Mouse (Mus musculus) embryonic facial prominence, embryonic 11.5 days (tissue): ENCODE measurements around the gene Zfp524. TPM values are rescaled to one million over a fixed set of nuclear protein-coding genes. Genes with fewer than 3 reads are reported as not detected.
A peak's percentile ranks its signal among the peaks of the same experiment; 100 is the strongest.
"Not testable (repeated sequence)": the region's sequence is repeated elsewhere in the genome, so short reads cannot be mapped to it uniquely, and the experiment has no call there.

Experiments used
- ATAC-seq: fragments of 200-750 bp; cut with Nextera tagmentation; replicated peaks from 2 replicates; pipeline ENCODE4 v1.8.0; 2017; ENCODE audit warnings: low read depth; ENCODE audit not compliant: insufficient number of reproducible peaks, low FRiP score, low TSS enrichment
- DNase-seq: peaks from one replicate; pipeline ENCODE4 v3.0.0-alpha.2; 2015; ENCODE audit warnings: low spot score
- H3K27ac ChIP-seq: fragments of 300-500 bp; sonication (generic); replicated peaks from 2 replicates; pipeline ENCODE4 v1.5.1; 2014; ENCODE audit warnings: mild to moderate bottlenecking, low read depth, low read length, control low read depth
- H3K27me3 ChIP-seq: fragments of 300-500 bp; sonication (generic); 2 replicates; pipeline ENCODE4 v1.6.1; 2014; ENCODE audit warnings: mild to moderate bottlenecking, low read length, moderate library complexity, mixed read lengths; ENCODE audit not compliant: control insufficient read depth, insufficient read depth
- H3K36me3 ChIP-seq: fragments of 300-500 bp; sonication (generic); replicated peaks from 2 replicates; pipeline ENCODE4 v1.6.1; 2014; ENCODE audit warnings: low read depth, mild to moderate bottlenecking, low read length, moderate library complexity, mixed read lengths; ENCODE audit not compliant: control insufficient read depth, insufficient read depth
- H3K4me1 ChIP-seq: fragments of 300-500 bp; sonication (generic); 2 replicates; pipeline ENCODE4 v1.6.1; 2014; ENCODE audit warnings: low read length, mixed read lengths; ENCODE audit not compliant: control insufficient read depth, insufficient read depth
- H3K4me2 ChIP-seq: fragments of 300-500 bp; sonication (generic); 2 replicates; pipeline ENCODE4 v1.6.1; 2014; ENCODE audit warnings: low read depth, mild to moderate bottlenecking, control low read depth, low read length, moderate library complexity
- H3K4me3 ChIP-seq: fragments of 300-500 bp; sonication (generic); 2 replicates; pipeline ENCODE4 v1.5.1; 2014; ENCODE audit warnings: low read depth, low read length, control low read depth
- H3K9ac ChIP-seq: fragments of 300-500 bp; sonication (generic); replicated peaks from 2 replicates; pipeline ENCODE4 v1.6.1; 2014; ENCODE audit warnings: mild to moderate bottlenecking, control low read depth, low read length
- H3K9me3 ChIP-seq: fragments of 300-500 bp; sonication (generic); replicated peaks from 2 replicates; pipeline ENCODE4 v1.6.1; 2016; ENCODE audit warnings: mild to moderate bottlenecking, low read length, inconsistent platforms, mixed read lengths; ENCODE audit not compliant: control insufficient read depth
- WGBS: fragments of 180-500 bp; shearing (Covaris S2); extraction: QIAGEN DNeasy Blood & Tissue Kit; methylation state at CpG from one replicate; pipeline ENCODE4 v1.1.7; 2014; 5-methylcytosine and 5-hydroxymethylcytosine counted together
- polyA plus RNA-seq: library from polyadenylated mRNA; unstranded; fragments of >200 nt; fragmentation: Nextera tagmentation; extraction: Ambion mirVana; gene quantifications from 2 replicates; pipeline ENCODE4 v1.2.1, GENCODE M21; 2014

The Zfp524 gene
- polyA plus RNA-seq, 1 experiment from 2014 or later: 7.5 TPM

- 68% methylated on average over 8 of the region's 8 CpGs for WGBS
These were observed 11.3 kb upstream of the Zfp524 start for GRCm38 (mm10) chr7:5002876-5003275.

GRCm38 (mm10) chr7:5008229-5008628 lies 6.0 kb upstream of the Zfp524 start:
- Histone ChIP-seq H3K4me2 (no peak overlapping the region), H3K27me3 (no peaks in the 10 kb centered on the region), H3K4me1 (no peaks in the 10 kb centered on the region; the same call in 1 of the 2 replicates), H3K4me3 (no peak overlapping the region), H3K36me3 (peaks cover 45% of the 10 kb centered on the region), H3K9me3 (no peaks in the 10 kb centered on the region), H3K27ac (no peak overlapping the region), H3K9ac (no peak overlapping the region)
- no peak for DNase-seq
- ATAC-seq: no peak
- WGBS: 94% methylated on average over 26 of the region's 26 CpGs

More at GRCm38 (mm10) chr7:5002876-5003275, 11.3 kb upstream of the Zfp524 start:
- DNase-seq, H3K9ac ChIP-seq, H3K4me1 ChIP-seq, H3K27me3 ChIP-seq, H3K4me3 ChIP-seq, H3K27ac ChIP-seq, ATAC-seq, H3K9me3 ChIP-seq, H3K4me2 ChIP-seq: not testable (repeated sequence)
- peaks cover 12% of the 10 kb centered on the region for H3K36me3 ChIP-seq

- 92% methylated on average over 27 of the region's 27 CpGs for WGBS
- Histone ChIP-seq H3K4me2 (no peak overlapping the region), H3K9me3 (no peaks in the 10 kb centered on the region), H3K27ac (no peak overlapping the region), H3K36me3 (peaks cover 33% of the 10 kb centered on the region), H3K4me1 (no peaks in the 10 kb centered on the region; the same call in 1 of the 2 replicates), H3K9ac (no peak overlapping the region), H3K27me3 (no peaks in the 10 kb centered on the region), H3K4me3 (0 out of 2 replicates have a peak overlapping the region, but pooled peaks have one; percentile 5)
- no peak for DNase-seq
- ATAC-seq: no peak
These were observed 1.3 kb upstream of the Zfp524 start for GRCm38 (mm10) chr7:5012681-5013513.

GRCm38 (mm10) chr7:5015118-5016001 lies 1.1 kb downstream of the Zfp524 start, which contains the start of gene Gm44973:
Gene Gm44973, plus strand, starts transcription at chr7:5015496.
- peak within 1 kb of the TSS; percentile 62 for H3K4me3 ChIP-seq
- under 1% methylated on average over 33 of the region's 76 CpGs for WGBS
- H3K9me3 ChIP-seq: no peaks in the 10 kb centered on the region
- peak within 1 kb of the TSS; percentile 80 for H3K9ac ChIP-seq
- H3K36me3 ChIP-seq: peaks cover 16% of the 10 kb centered on the region
- H3K27ac ChIP-seq: peak within 1 kb of the TSS; percentile 97
- H3K4me1 ChIP-seq: no peaks in the 10 kb centered on the region; the same call in 1 of the 2 replicates
- ATAC-seq (peak; percentile 79), DNase-seq (peak; percentile 96)
- peak within 1 kb of the TSS; percentile 54 for H3K4me2 ChIP-seq
- H3K27me3 ChIP-seq: no peaks in the 10 kb centered on the region

GRCm38 (mm10) chr7:5016057-5016456 lies 1.8 kb downstream of the Zfp524 start:
- Histone ChIP-seq H3K4me1 (no peaks in the 10 kb centered on the region; the same call in 1 of the 2 replicates), H3K36me3 (peaks cover 13% of the 10 kb centered on the region), H3K4me3 (peak overlapping the region; percentile 62), H3K27ac (peak overlapping the region; percentile 97), H3K9me3 (no peaks in the 10 kb centered on the region), H3K9ac (peak overlapping the region; percentile 73; the same call in 1 of the 2 replicates), H3K4me2 (peak overlapping the region; percentile 54), H3K27me3 (no peaks in the 10 kb centered on the region)
- ATAC-seq (no peak), DNase-seq (no peak)
- WGBS: 68% methylated on average over 3 of the region's 3 CpGs

- no peak overlapping the region for H3K4me3 ChIP-seq
- 96% methylated on average over 2 of the region's 2 CpGs for WGBS
- no peaks in the 10 kb centered on the region for H3K9me3 ChIP-seq
- DNase-seq: no peak
- H3K36me3 ChIP-seq: peaks cover 6% of the 10 kb centered on the region
- ATAC-seq: no peak
- H3K27me3 ChIP-seq: no peaks in the 10 kb centered on the region
- no peak overlapping the region for H3K4me2 ChIP-seq
- no peaks in the 10 kb centered on the region; the same call in 1 of the 2 replicates for H3K4me1 ChIP-seq
- no peak overlapping the region for H3K27ac ChIP-seq
- no peak overlapping the region for H3K9ac ChIP-seq
These were observed 2.7 kb downstream of the Zfp524 start for GRCm38 (mm10) chr7:5016920-5017319.

GRCm38 (mm10) chr7:5017352-5017751 lies 3.1 kb downstream of the Zfp524 start:
- Histone ChIP-seq H3K9ac (no peak overlapping the region), H3K36me3 (peaks cover 4% of the 10 kb centered on the region), H3K27ac (no peak overlapping the region), H3K4me1 (no peaks in the 10 kb centered on the region; the same call in 1 of the 2 replicates), H3K4me3 (no peak overlapping the region), H3K9me3 (no peaks in the 10 kb centered on the region), H3K27me3 (no peaks in the 10 kb centered on the region), H3K4me2 (no peak overlapping the region)
- ATAC-seq: no peak
- no peak for DNase-seq
- WGBS: 95% methylated on average over 16 of the region's 16 CpGs
